Mouse (Mus musculus): ENCODE data around the gene Vmn2r54. TPM values are rescaled to one million over a fixed set of nuclear protein-coding genes. Genes with fewer than 3 reads are reported as not detected.
"Not testable (repeated sequence)": the region's sequence is repeated elsewhere in the genome, so short reads cannot be mapped to it uniquely, and the experiment has no call there.

Vmn2r54 gene
- not detected for polyA plus RNA-seq (2017; shearing (Covaris generic))

DNA sequence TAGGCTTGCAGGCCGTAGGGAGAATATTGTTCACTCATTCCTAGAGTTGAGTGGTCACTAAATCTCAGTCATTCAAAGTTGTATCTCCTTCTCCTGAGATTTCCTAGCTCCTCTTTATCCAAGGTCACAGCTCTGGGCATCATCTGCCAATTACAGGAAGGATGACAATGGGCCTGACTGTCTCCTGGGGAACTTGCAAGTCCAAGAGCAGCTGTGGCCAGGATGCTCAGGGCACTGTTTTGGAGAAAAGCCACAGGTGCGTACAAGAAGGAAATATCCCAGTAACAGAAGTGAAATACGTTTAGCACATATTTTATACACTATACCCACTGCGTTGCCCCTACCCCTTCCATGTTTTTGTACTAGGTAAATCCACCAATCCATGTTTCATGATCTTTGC, at the start of gene Vmn2r54:
Gene Vmn2r54 (minus strand): TSS at position 101 of the 400 bp plus-strand sequence.
- not testable (repeated sequence) for ATAC-seq

DNA sequence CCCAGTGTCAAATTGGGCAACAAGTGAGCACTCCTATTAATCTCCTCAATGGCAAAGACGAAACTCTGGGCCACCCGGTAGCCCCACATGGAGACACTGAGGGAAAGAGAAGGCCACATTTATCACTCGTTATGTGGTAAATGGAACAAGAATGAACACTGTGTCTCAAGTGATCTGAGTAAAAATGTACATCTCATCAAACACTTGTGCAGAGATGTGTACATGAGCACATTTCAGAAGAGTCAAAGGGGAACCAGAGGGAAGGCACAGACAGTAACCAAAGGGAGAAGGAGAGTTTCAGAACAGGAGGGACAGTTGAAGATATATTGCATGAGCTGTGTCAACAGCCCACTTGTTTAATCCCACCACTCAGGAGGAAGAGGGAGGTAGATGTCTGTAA, 44.8 kb upstream of the Vmn2r54 start, which contains the start of gene Vmn2r55:
Gene Vmn2r55 (minus strand): TSS at position 101 of the 400 bp plus-strand sequence.
- not testable (repeated sequence) for ATAC-seq

DNA sequence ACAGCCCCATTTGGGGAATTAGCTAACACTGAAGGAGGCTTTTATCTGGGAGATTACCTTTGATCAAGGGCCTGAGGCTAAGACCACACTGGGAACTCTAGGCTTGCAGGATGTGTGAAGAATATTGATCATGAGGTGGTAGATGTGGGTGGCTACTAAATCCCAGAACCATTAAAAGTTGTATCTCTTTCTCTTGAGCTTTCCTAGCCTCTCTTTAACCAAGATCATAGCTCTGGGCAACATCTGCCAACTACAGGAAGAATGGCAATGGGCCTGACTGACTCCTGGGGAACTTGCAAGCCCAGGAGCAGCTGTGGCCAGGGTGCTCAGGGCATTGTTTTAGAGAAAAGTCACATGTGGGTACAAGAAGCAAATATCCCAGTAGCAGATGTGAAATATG, 31.4 kb downstream of the Vmn2r54 start, which contains the start of gene Vmn2r53:
Gene Vmn2r53 (minus strand): TSS at position 101 of the 400 bp plus-strand sequence.
- ATAC-seq: no peak

Other genes with a start within 250 kb of the Vmn2r54 start
- 1 to 10 TPM; 3.1 to 3.6 TPM for gene Zfp551, start 217.6 kb downstream of the Vmn2r54 start, polyA plus RNA-seq (2017; shearing (Covaris generic))
- gene Zfp606, start 162.0 kb downstream of the Vmn2r54 start, polyA plus RNA-seq (2017; shearing (Covaris generic)): 1 to 10 TPM; 6.2 TPM
- not detected for gene 2900092C05Rik, start 127.8 kb downstream of the Vmn2r54 start, polyA plus RNA-seq (2017; shearing (Covaris generic))
- gene Vmn2r53, start 31.5 kb downstream of the Vmn2r54 start, polyA plus RNA-seq (2017; shearing (Covaris generic)): under 1 TPM; 0.04 to 0.09 TPM
- not detected for gene Vmn2r55, start 44.7 kb upstream of the Vmn2r54 start, polyA plus RNA-seq (2017; shearing (Covaris generic))
- gene Vmn2r56, start 94.7 kb upstream of the Vmn2r54 start, polyA plus RNA-seq (2017; shearing (Covaris generic)): under 1 TPM; 0.08 to 0.12 TPM
- under 1 TPM; 0.25 to 0.29 TPM for gene Zscan18, start 163.3 kb upstream of the Vmn2r54 start, polyA plus RNA-seq (2017; shearing (Covaris generic))
- 10 to 100 TPM; 16.8 to 20.2 TPM for gene Zfp329, start 178.5 kb upstream of the Vmn2r54 start, polyA plus RNA-seq (2017; shearing (Covaris generic))
- gene Zfp110, start 194.4 kb upstream of the Vmn2r54 start, polyA plus RNA-seq (2017; shearing (Covaris generic)): 10 to 100 TPM; 56.1 to 72.2 TPM
- gene Zfp128, start 240.9 kb upstream of the Vmn2r54 start, polyA plus RNA-seq (2017; shearing (Covaris generic)): 1 to 10 TPM in 1 of 2 experiments, under 1 TPM in 1; 0.84 to 2.4 TPM